Mouse (Mus musculus) limb, embryonic 11.5 days (tissue): ENCODE measurements at regions not wholly inside any gene's neighbourhood (a gene's known extent, or its start where the extent isn't known, plus 50 kb on each side); places are given as distances from the start of the nearest gene placed in this dataset.

ENCODE experiments used
- ATAC-seq: fragments of 200-750 bp; cut with Nextera tagmentation; 2 replicates; pipeline ENCODE4 v1.8.0; 2017; ENCODE audit warnings: low read depth; ENCODE audit not compliant: insufficient number of reproducible peaks, low FRiP score, low TSS enrichment
- DNase-seq: peaks from one replicate; pipeline ENCODE4 v3.0.0-alpha.2; 2015; ENCODE audit warnings: low spot score
- H3K27ac ChIP-seq: fragments of 300-500 bp; sonication (generic); replicated peaks from 2 replicates; pipeline ENCODE4 v1.5.1; 2014; ENCODE audit warnings: low read depth, mild to moderate bottlenecking, low read length
- H3K27me3 ChIP-seq: fragments of 300-500 bp; sonication (generic); 2 replicates; pipeline ENCODE4 v1.6.1; 2014; ENCODE audit warnings: mild to moderate bottlenecking, low read length, mixed read lengths; ENCODE audit not compliant: control insufficient read depth, insufficient read depth
- H3K36me3 ChIP-seq: fragments of 300-500 bp; sonication (generic); 2 replicates; pipeline ENCODE4 v1.6.1; 2014; ENCODE audit warnings: mild to moderate bottlenecking, low read length, moderate library complexity, mixed read lengths; ENCODE audit not compliant: control insufficient read depth, insufficient read depth
- H3K4me1 ChIP-seq: fragments of 300-500 bp; sonication (generic); 2 replicates; pipeline ENCODE4 v1.6.1; 2014; ENCODE audit warnings: low read length, mixed read lengths; ENCODE audit not compliant: control insufficient read depth, insufficient read depth
- H3K4me2 ChIP-seq: fragments of 300-500 bp; sonication (generic); 2 replicates; pipeline ENCODE4 v1.6.1; 2014; ENCODE audit warnings: low read depth, mild to moderate bottlenecking, moderate library complexity; ENCODE audit not compliant: severe bottlenecking
- H3K4me3 ChIP-seq: fragments of 300-500 bp; sonication (generic); 2 replicates; pipeline ENCODE4 v1.5.1; 2014; ENCODE audit warnings: low read depth, low read length
- H3K9ac ChIP-seq: fragments of 300-500 bp; sonication (generic); 2 replicates; pipeline ENCODE4 v1.6.1; 2014; ENCODE audit warnings: mild to moderate bottlenecking, low read length
- H3K9me3 ChIP-seq: fragments of 300-500 bp; sonication (generic); 2 replicates; pipeline ENCODE4 v1.6.1; 2016; ENCODE audit warnings: low read length; ENCODE audit not compliant: control insufficient read depth
- WGBS: fragments of 180-500 bp; shearing (Covaris S2); extraction: QIAGEN DNeasy Blood & Tissue Kit; methylation state at CpG from one replicate; pipeline ENCODE4 v1.1.7; 2014; 5-methylcytosine and 5-hydroxymethylcytosine counted together

- Histone ChIP-seq H3K9me3 (no peaks in the 10 kb centered on the region), H3K27me3 (no peaks in the 10 kb centered on the region), H3K4me2 (no peak overlapping the region), H3K36me3 (no peaks in the 10 kb centered on the region), H3K27ac (no peak overlapping the region), H3K9ac (no peak overlapping the region), H3K4me1 (no peaks in the 10 kb centered on the region), H3K4me3 (no peak overlapping the region)
- DNase-seq (no peak), ATAC-seq (no peak)
- WGBS: 61% methylated on average over 3 of the region's 3 CpGs
These were observed 223.8 kb downstream of the Kdm4c start for GRCm38 (mm10) chr4:74466081-74466480.

GRCm38 (mm10) chr4:74512489-74512888 is 270.2 kb downstream of the Kdm4c start:
- Histone ChIP-seq H3K9me3 (no peaks in the 10 kb centered on the region), H3K36me3 (no peaks in the 10 kb centered on the region), H3K9ac (no peak overlapping the region), H3K27me3 (no peaks in the 10 kb centered on the region), H3K4me2 (no peak overlapping the region), H3K27ac (no peak overlapping the region), H3K4me1 (no peaks in the 10 kb centered on the region), H3K4me3 (no peak overlapping the region)
- no peak for DNase-seq
- 91% methylated on average over 5 of the region's 5 CpGs for WGBS
- ATAC-seq: no peak

- ATAC-seq: no peak
- no peak overlapping the region for H3K4me3 ChIP-seq
- H3K27me3 ChIP-seq: no peaks in the 10 kb centered on the region
- no peak overlapping the region for H3K9ac ChIP-seq
- WGBS: 79% methylated on average over 1 of the region's 1 CpGs
- no peaks in the 10 kb centered on the region for H3K9me3 ChIP-seq
- H3K4me1 ChIP-seq: no peaks in the 10 kb centered on the region
- H3K36me3 ChIP-seq: no peaks in the 10 kb centered on the region
- H3K27ac ChIP-seq: no peak overlapping the region
- no peak for DNase-seq
- no peak overlapping the region for H3K4me2 ChIP-seq
These were observed 311.6 kb downstream of the Kdm4c start for GRCm38 (mm10) chr4:74553888-74554287.

GRCm38 (mm10) chr4:74563565-74563964 is 321.3 kb downstream of the Kdm4c start:
- Histone ChIP-seq H3K9ac (no peak overlapping the region), H3K4me2 (no peak overlapping the region), H3K27me3 (no peaks in the 10 kb centered on the region), H3K9me3 (no peaks in the 10 kb centered on the region), H3K4me1 (no peaks in the 10 kb centered on the region), H3K27ac (no peak overlapping the region), H3K36me3 (no peaks in the 10 kb centered on the region), H3K4me3 (no peak overlapping the region)
- WGBS: 32% methylated on average over 2 of the region's 2 CpGs
- DNase-seq (no peak), ATAC-seq (no peak)

- 89% methylated on average over 1 of the region's 1 CpGs for WGBS
- H3K4me2 ChIP-seq: no peak overlapping the region
- no peak overlapping the region for H3K4me3 ChIP-seq
- H3K27me3 ChIP-seq: no peaks in the 10 kb centered on the region
- H3K27ac ChIP-seq: no peak overlapping the region
- no peak for ATAC-seq
- DNase-seq: no peak
- H3K9me3 ChIP-seq: no peaks in the 10 kb centered on the region
- H3K36me3 ChIP-seq: no peaks in the 10 kb centered on the region
- no peaks in the 10 kb centered on the region for H3K4me1 ChIP-seq
- H3K9ac ChIP-seq: no peak overlapping the region
These were observed 344.1 kb downstream of the Kdm4c start for GRCm38 (mm10) chr4:74586400-74586799.

GRCm38 (mm10) chr4:74587125-74587524 is 344.8 kb downstream of the Kdm4c start:
- no peak overlapping the region for H3K4me2 ChIP-seq
- no peak for DNase-seq

GRCm38 (mm10) chr4:74588761-74589160 is 346.5 kb downstream of the Kdm4c start:
- Histone ChIP-seq H3K9ac (no peak overlapping the region), H3K9me3 (no peaks in the 10 kb centered on the region), H3K27me3 (no peaks in the 10 kb centered on the region), H3K4me1 (no peaks in the 10 kb centered on the region), H3K36me3 (no peaks in the 10 kb centered on the region), H3K27ac (no peak overlapping the region), H3K4me2 (no peak overlapping the region), H3K4me3 (no peak overlapping the region)
- ATAC-seq: no peak
- DNase-seq: no peak

More at GRCm38 (mm10) chr4:74587125-74587524, 344.8 kb downstream of the Kdm4c start:
- Histone ChIP-seq H3K4me1 (no peaks in the 10 kb centered on the region), H3K27ac (no peak overlapping the region), H3K36me3 (no peaks in the 10 kb centered on the region), H3K27me3 (no peaks in the 10 kb centered on the region), H3K9me3 (no peaks in the 10 kb centered on the region), H3K4me3 (no peak overlapping the region), H3K9ac (no peak overlapping the region)
- no peak for ATAC-seq

- DNase-seq (peak; percentile 24), ATAC-seq (0 out of 2 replicates have a peak, but pooled peaks have one; percentile 60)
- 10% methylated on average over 3 of the region's 3 CpGs for WGBS
- no peaks in the 10 kb centered on the region for H3K27me3 ChIP-seq
- H3K4me3 ChIP-seq: no peak overlapping the region
- H3K4me2 ChIP-seq: no peak overlapping the region
- no peaks in the 10 kb centered on the region for H3K4me1 ChIP-seq
- no peaks in the 10 kb centered on the region for H3K36me3 ChIP-seq
- no peak overlapping the region for H3K27ac ChIP-seq
- H3K9me3 ChIP-seq: no peaks in the 10 kb centered on the region
- H3K9ac ChIP-seq: no peak overlapping the region
These were observed 370.7 kb downstream of the Kdm4c start for GRCm38 (mm10) chr4:74613032-74613431.
